Mouse (Mus musculus) cortical plate, adult 2 months (tissue): Measurements from ENCODE around the gene Ppt1. TPM values are rescaled to one million over a fixed set of nuclear protein-coding genes. Genes with fewer than 3 reads are reported as not detected.
A peak's percentile ranks its signal among the peaks of the same experiment; 100 is the strongest.

Experiments used
- H3K27ac ChIP-seq: fragments of 200-500 bp; 2 replicates; pipeline ENCODE4 v1.5.1; 2012; ENCODE audit warnings: low read length, control low read depth, inconsistent platforms; ENCODE audit not compliant: insufficient read depth
- H3K4me1 ChIP-seq: fragments of 200-500 bp; 2 replicates; pipeline ENCODE4 v1.6.1; 2011; ENCODE audit warnings: low read length; ENCODE audit not compliant: control insufficient read depth, insufficient read depth
- H3K4me3 ChIP-seq: fragments of 200-500 bp; 2 replicates; pipeline ENCODE4 v1.5.1; 2011; ENCODE audit warnings: mild to moderate bottlenecking, low read length, control low read depth; ENCODE audit not compliant: insufficient read depth
- CTCF ChIP-seq: fragments of 200-500 bp; IDR thresholded peaks from 2 replicates; pipeline ENCODE4 v1.5.1; 2011; ENCODE audit warnings: mild to moderate bottlenecking, control low read depth, low read length; ENCODE audit not compliant: insufficient read depth; ENCODE audit errors: extremely low read depth
- POLR2A ChIP-seq: fragments of 200-500 bp; IDR thresholded peaks from 2 replicates; pipeline ENCODE4 v1.6.1; 2011; ENCODE audit warnings: mild to moderate bottlenecking, low read length, control low read depth; ENCODE audit not compliant: insufficient read depth; ENCODE audit errors: extremely low read depth
- polyA plus RNA-seq: library from polyadenylated mRNA; depleted of rRNA; stranded (reverse); fragments of >200 nt; gene quantifications from 2 replicates; pipeline ENCODE4 v1.2.3, GENCODE M21; 2012

The Ppt1 gene
- polyA plus RNA-seq, 1 experiment = 117 TPM

GRCm38 (mm10) chr4:122868041-122868440 is 32.0 kb downstream of the Ppt1 start:
- H3K27ac ChIP-seq = no peak overlapping the region
- H3K4me1 ChIP-seq = peaks cover 2% of the 10 kb centered on the region
- H3K4me3 ChIP-seq = no peak overlapping the region
- no peak for TF ChIP-seq CTCF
- TF ChIP-seq POLR2A = no peak

GRCm38 (mm10) chr4:122870027-122870426 is 34.0 kb downstream of the Ppt1 start:
- TF ChIP-seq CTCF (peak; percentile 55), POLR2A (no peak)
- 0 out of 2 replicates have a peak overlapping the region, but pooled peaks have one; percentile 12 for H3K27ac ChIP-seq
- H3K4me1 ChIP-seq = peaks cover 5% of the 10 kb centered on the region
- H3K4me3 ChIP-seq = no peak overlapping the region

GRCm38 (mm10) chr4:122870741-122871140 is 34.7 kb downstream of the Ppt1 start:
- Histone ChIP-seq H3K4me1 (peaks cover 5% of the 10 kb centered on the region), H3K4me3 (no peak overlapping the region), H3K27ac (0 out of 2 replicates have a peak overlapping the region, but pooled peaks have one; percentile 12)
- TF ChIP-seq POLR2A (no peak), CTCF (no peak)

GRCm38 (mm10) chr4:122871269-122871668 is 35.2 kb downstream of the Ppt1 start:
- TF ChIP-seq CTCF = no peak
- no peak for TF ChIP-seq POLR2A
- H3K4me1 ChIP-seq = peaks cover 5% of the 10 kb centered on the region
- H3K27ac ChIP-seq = peak overlapping the region; percentile 63
- no peak overlapping the region for H3K4me3 ChIP-seq

GRCm38 (mm10) chr4:122871989-122872388 is 35.9 kb downstream of the Ppt1 start:
- TF ChIP-seq POLR2A = no peak
- no peak for TF ChIP-seq CTCF
- peaks cover 5% of the 10 kb centered on the region for H3K4me1 ChIP-seq
- no peak overlapping the region; the same call in 1 of the 2 replicates for H3K27ac ChIP-seq
- no peak overlapping the region for H3K4me3 ChIP-seq

- peaks cover 7% of the 10 kb centered on the region for H3K4me1 ChIP-seq
- H3K4me3 ChIP-seq = no peak overlapping the region
- no peak for TF ChIP-seq CTCF
- no peak for TF ChIP-seq POLR2A
- no peak overlapping the region for H3K27ac ChIP-seq
Measured at GRCm38 (mm10) chr4:122873003-122873402, 37.0 kb downstream of the Ppt1 start.

- Histone ChIP-seq H3K4me3 (no peak overlapping the region), H3K4me1 (peaks cover 10% of the 10 kb centered on the region), H3K27ac (no peak overlapping the region)
- no peak for TF ChIP-seq CTCF
- TF ChIP-seq POLR2A = no peak
Measured at GRCm38 (mm10) chr4:122873512-122873911, 37.5 kb downstream of the Ppt1 start.

- Histone ChIP-seq H3K4me3 (no peak overlapping the region), H3K27ac (peak overlapping the region; percentile 83)
- no peak for TF ChIP-seq CTCF
- TF ChIP-seq POLR2A = no peak
Measured at GRCm38 (mm10) chr4:122878333-122879070, 42.5 kb downstream of the Ppt1 start.

GRCm38 (mm10) chr4:122882544-122882943 is 46.5 kb downstream of the Ppt1 start:
- Histone ChIP-seq H3K4me3 (no peak overlapping the region), H3K4me1 (peaks cover 18% of the 10 kb centered on the region), H3K27ac (0 out of 2 replicates have a peak overlapping the region, but pooled peaks have one; percentile 30)
- peak; percentile 39; the same call in 1 of the 2 replicates for TF ChIP-seq POLR2A
- TF ChIP-seq CTCF = no peak

More at GRCm38 (mm10) chr4:122878333-122879070, 42.5 kb downstream of the Ppt1 start:
- peaks cover 18% of the 10 kb centered on the region for H3K4me1 ChIP-seq

- H3K27ac ChIP-seq = no peak overlapping the region
- H3K4me1 ChIP-seq = peaks cover 14% of the 10 kb centered on the region
- TF ChIP-seq POLR2A (no peak), CTCF (0 out of 2 replicates have a peak, but pooled peaks have one; percentile 25)
- peak overlapping the region; percentile 43; the same call in 1 of the 2 replicates for H3K4me3 ChIP-seq
Measured at GRCm38 (mm10) chr4:122883294-122883693, 47.3 kb downstream of the Ppt1 start.
